Mouse (Mus musculus) 3T3-L1 (cell line): ENCODE data around the gene Camkmt.

ENCODE experiments used
- DNase-seq: peaks from one replicate; pipeline ENCODE4 v3.0.0-alpha.2; 2015; ENCODE audit warnings: low read depth, low spot score

Gene Camkmt

GRCm38 (mm10) chr17:85168761-85169160 lies 78.4 kb downstream of the Camkmt start:
- no peak for DNase-seq

- no peak for DNase-seq
Observed at GRCm38 (mm10) chr17:85170541-85171255, 80.3 kb downstream of the Camkmt start.

- no peak for DNase-seq
Observed at GRCm38 (mm10) chr17:85171951-85172350, 81.6 kb downstream of the Camkmt start.

GRCm38 (mm10) chr17:85177231-85177630 lies 86.9 kb downstream of the Camkmt start:
- no peak for DNase-seq

- no peak for DNase-seq
Observed at GRCm38 (mm10) chr17:85180471-85181060, 90.2 kb downstream of the Camkmt start.

GRCm38 (mm10) chr17:85189227-85190127 lies 99.1 kb downstream of the Camkmt start:
- peak; percentile 96 for DNase-seq

- DNase-seq: no peak
Observed at GRCm38 (mm10) chr17:85190128-85190435, 99.7 kb downstream of the Camkmt start.

- no peak for DNase-seq
Observed at GRCm38 (mm10) chr17:85193294-85193693, 102.9 kb downstream of the Camkmt start.

- DNase-seq: no peak
Observed at GRCm38 (mm10) chr17:85198781-85199180, 108.4 kb downstream of the Camkmt start.

- no peak for DNase-seq
Observed at GRCm38 (mm10) chr17:85199321-85199720, 109.0 kb downstream of the Camkmt start.

- DNase-seq: no peak
Observed at GRCm38 (mm10) chr17:85218054-85218453, 127.7 kb downstream of the Camkmt start.

- no peak for DNase-seq
Observed at GRCm38 (mm10) chr17:85242109-85242508, 151.8 kb downstream of the Camkmt start.

GRCm38 (mm10) chr17:85248962-85249361 lies 158.6 kb downstream of the Camkmt start:
- DNase-seq: no peak

- DNase-seq: no peak
Observed at GRCm38 (mm10) chr17:85249744-85250143, 159.4 kb downstream of the Camkmt start.

- no peak for DNase-seq
Observed at GRCm38 (mm10) chr17:85256930-85257329, 166.6 kb downstream of the Camkmt start.

GRCm38 (mm10) chr17:85257348-85257747 lies 167.0 kb downstream of the Camkmt start:
- no peak for DNase-seq

- no peak for DNase-seq
Observed at GRCm38 (mm10) chr17:85258703-85259341, 168.5 kb downstream of the Camkmt start.

GRCm38 (mm10) chr17:85266831-85267422 lies 176.6 kb downstream of the Camkmt start:
- DNase-seq: no peak

- no peak for DNase-seq
Observed at GRCm38 (mm10) chr17:85271466-85272175, 181.3 kb downstream of the Camkmt start.

GRCm38 (mm10) chr17:85279720-85280119 lies 189.4 kb downstream of the Camkmt start:
- DNase-seq: no peak

GRCm38 (mm10) chr17:85282447-85282846 lies 192.1 kb downstream of the Camkmt start:
- peak; percentile 70 for DNase-seq
